Mouse (Mus musculus) small intestine, adult 2 months (tissue): Measurements from ENCODE around the gene Tjp1. TPM values are rescaled to one million over a fixed set of nuclear protein-coding genes. Genes with fewer than 3 reads are reported as not detected.
A peak's percentile ranks its signal among the peaks of the same experiment; 100 is the strongest.

Experiments used
- H3K27ac ChIP-seq: fragments of 200-500 bp; 2 replicates; pipeline ENCODE4 v1.5.1; 2012; ENCODE audit warnings: low read depth, low read length, control low read depth, inconsistent platforms; ENCODE audit not compliant: insufficient read depth
- H3K27me3 ChIP-seq: fragments of 200-500 bp; 2 replicates; pipeline ENCODE4 v1.6.1; 2012; ENCODE audit warnings: mild to moderate bottlenecking, moderate library complexity, low read length, inconsistent platforms; ENCODE audit not compliant: control insufficient read depth, insufficient read depth
- H3K36me3 ChIP-seq: fragments of 200-500 bp; 2 replicates; pipeline ENCODE4 v1.6.1; 2012; ENCODE audit warnings: mild to moderate bottlenecking, low read length, control low read depth, inconsistent platforms; ENCODE audit not compliant: control insufficient read depth, insufficient read depth
- H3K4me1 ChIP-seq: fragments of 200-500 bp; 2 replicates; pipeline ENCODE4 v1.6.1; 2012; ENCODE audit warnings: low read length, inconsistent platforms, mixed read lengths; ENCODE audit not compliant: control insufficient read depth, insufficient read depth, insufficient read length
- H3K4me3 ChIP-seq: fragments of 200-500 bp; 2 replicates; pipeline ENCODE4 v1.5.1; 2012; ENCODE audit warnings: low read depth, mild to moderate bottlenecking, control low read depth, inconsistent platforms, low read length, moderate library complexity
- CTCF ChIP-seq: fragments of 200-500 bp; IDR thresholded peaks from 2 replicates; pipeline ENCODE4 v1.5.1; 2012; ENCODE audit warnings: low read depth, mild to moderate bottlenecking, control low read depth, inconsistent platforms, low read length, moderate library complexity, mixed read lengths; ENCODE audit not compliant: insufficient replicate concordance, insufficient read length; ENCODE audit errors: extremely low read depth
- POLR2A ChIP-seq: fragments of 200-500 bp; IDR thresholded peaks from 2 replicates; pipeline ENCODE4 v1.6.1; 2012; ENCODE audit warnings: low read depth, mild to moderate bottlenecking, control low read depth, inconsistent platforms, low read length, moderate library complexity
- WGBS: fragments of 180-500 bp; shearing (Covaris S2); methylation state at CpG from one replicate; pipeline ENCODE4 v1.1.7; 2018; 5-methylcytosine and 5-hydroxymethylcytosine counted together
- polyA plus RNA-seq: library from polyadenylated mRNA; depleted of rRNA; stranded (reverse); fragments of >200 nt; gene quantifications from 2 replicates; pipeline ENCODE4 v1.2.3, GENCODE M21; 2012; rRNA removed

Tjp1 gene
- 4.6 and 13.2 TPM in 2 replicates for polyA plus RNA-seq

DNA sequence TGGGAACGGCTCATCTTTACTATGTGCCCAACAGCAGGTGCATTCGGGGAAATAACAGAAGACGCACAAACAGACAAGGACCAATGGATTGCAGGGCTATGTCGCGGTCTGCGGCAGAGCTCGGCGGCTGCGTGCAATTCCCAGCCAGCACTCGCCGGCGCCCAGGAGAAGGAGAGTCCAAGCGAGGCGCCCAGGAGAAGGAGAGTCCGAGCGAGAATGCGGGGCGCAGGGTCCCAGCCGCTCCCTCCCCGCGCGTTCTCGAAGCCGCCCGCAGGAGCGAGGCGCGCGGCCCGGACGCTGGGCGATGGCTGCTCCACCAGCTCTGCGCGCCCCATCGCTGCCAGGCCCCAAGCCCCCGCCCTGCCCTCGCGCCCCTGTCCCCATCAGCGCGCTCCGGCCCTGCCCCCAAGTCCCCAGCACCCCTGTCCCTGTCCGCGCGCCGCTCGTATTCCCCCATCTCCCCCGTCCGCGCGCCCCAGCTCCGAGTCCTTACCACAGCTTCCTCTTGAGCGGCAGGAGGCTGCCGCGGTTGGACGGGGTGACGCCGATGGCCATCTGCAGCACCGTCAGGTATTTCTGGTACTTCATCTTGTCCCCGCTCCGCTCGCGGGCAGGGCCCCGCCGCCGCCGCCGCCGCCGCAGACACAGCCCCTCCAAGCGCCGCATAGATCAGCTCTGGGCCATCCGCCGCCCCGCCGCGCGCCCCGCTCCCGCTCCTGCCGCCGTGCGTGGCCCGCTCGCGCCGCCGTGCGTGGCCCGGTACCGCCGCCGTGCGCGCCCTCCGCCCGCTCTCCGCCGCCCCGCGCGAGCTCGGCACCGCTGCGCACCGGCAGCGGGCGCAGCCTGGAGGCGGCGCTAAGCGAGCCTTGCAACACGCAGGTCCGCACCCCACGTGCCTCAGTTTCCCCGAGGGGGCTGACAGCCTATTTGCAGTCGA, at the start of gene Tjp1:
Gene Tjp1, minus strand, starts transcription at position 711 of the 937 bp plus-strand sequence.
- 3% methylated on average over 111 of the region's 115 CpGs for WGBS
- peak within 1 kb of the TSS; percentile 49 for H3K4me3 ChIP-seq
- peaks cover 2% of the 10 kb centered on the region; the same call in 1 of the 2 replicates for H3K4me1 ChIP-seq
- H3K36me3 ChIP-seq, result no peaks in the 10 kb centered on the region
- H3K27ac ChIP-seq, result no peak within 1 kb of the TSS
- TF ChIP-seq CTCF (no peak), POLR2A (no peak)
- H3K27me3 ChIP-seq, result peaks cover 16% of the 10 kb centered on the region

DNA sequence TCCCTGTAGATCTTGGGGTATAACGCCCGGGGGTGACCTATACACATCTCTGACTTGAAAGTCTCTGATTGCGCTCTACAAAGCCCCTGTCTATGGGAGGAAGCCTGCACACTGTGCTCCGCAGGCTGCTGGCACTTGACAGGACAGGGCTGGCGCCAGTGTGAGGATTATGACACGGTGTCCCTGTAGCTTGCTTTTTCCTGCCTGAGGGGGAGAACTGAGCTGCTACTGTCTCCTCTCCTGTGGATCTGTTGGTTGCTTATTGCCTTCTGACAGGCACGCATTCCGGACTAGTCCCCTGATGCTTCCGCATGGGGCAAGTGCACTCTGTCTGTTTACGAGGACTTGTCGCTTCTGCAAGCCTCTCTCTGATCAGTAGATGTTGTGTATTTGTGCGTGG, 49.5 kb upstream of the Tjp1 start:
- 66% methylated on average over 12 of the region's 12 CpGs for WGBS
- H3K27me3 ChIP-seq, result no peaks in the 10 kb centered on the region; the same call in 1 of the 2 replicates
- no peak overlapping the region for H3K27ac ChIP-seq
- no peaks in the 10 kb centered on the region for H3K36me3 ChIP-seq
- H3K4me1 ChIP-seq, result no peaks in the 10 kb centered on the region
- TF ChIP-seq POLR2A, result no peak
- H3K4me3 ChIP-seq, result no peak overlapping the region

DNA sequence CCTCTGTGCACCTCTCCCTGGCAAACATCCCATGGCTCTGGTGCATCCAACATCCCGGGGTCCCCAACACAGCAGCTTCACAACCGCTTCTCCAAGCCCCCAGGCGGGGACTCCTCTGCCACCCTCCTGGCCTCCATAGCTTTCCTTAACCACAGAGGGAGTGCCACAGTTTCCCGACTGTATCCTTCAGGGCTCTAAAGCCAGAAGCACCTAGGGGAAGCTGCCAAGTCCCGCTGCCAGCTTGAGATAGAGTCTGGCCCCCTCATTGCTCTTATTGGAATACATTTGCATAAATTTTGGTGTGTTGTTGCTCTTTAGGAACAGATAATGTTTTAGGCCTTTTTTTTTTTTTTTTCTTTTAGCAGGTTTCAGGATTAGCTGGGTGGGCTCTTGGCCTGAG, 45.1 kb upstream of the Tjp1 start:
- TF ChIP-seq CTCF (no peak), POLR2A (no peak)
- no peaks in the 10 kb centered on the region for H3K27me3 ChIP-seq
- H3K4me3 ChIP-seq, result no peak overlapping the region
- H3K27ac ChIP-seq, result no peak overlapping the region
- no peaks in the 10 kb centered on the region for H3K4me1 ChIP-seq
- H3K36me3 ChIP-seq, result no peaks in the 10 kb centered on the region
- WGBS, result 68% methylated on average over 5 of the region's 5 CpGs

DNA sequence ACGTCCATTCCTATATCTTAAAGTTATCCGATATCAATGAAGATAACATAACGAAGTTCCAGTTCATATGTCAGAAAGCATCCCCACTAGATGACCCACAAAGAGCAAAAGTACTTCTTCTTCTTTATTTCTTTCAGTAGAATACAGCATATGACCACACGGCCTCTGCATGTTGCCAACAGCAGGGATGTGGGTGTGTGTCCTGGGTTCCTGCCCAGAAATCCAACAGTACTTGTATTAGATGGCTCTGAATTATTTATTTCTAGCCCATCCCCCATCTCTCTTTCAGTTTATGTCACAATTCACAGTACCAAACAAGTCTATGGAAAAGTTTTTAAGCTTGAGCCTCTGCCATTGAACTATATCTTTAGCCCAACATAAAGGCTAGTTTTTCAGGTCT, 43.1 kb upstream of the Tjp1 start:
- WGBS, result 66% methylated on average over 4 of the region's 4 CpGs
- Histone ChIP-seq H3K36me3 (no peaks in the 10 kb centered on the region), H3K4me1 (no peaks in the 10 kb centered on the region), H3K4me3 (no peak overlapping the region), H3K27me3 (no peaks in the 10 kb centered on the region), H3K27ac (no peak overlapping the region)
- no peak for TF ChIP-seq CTCF

DNA sequence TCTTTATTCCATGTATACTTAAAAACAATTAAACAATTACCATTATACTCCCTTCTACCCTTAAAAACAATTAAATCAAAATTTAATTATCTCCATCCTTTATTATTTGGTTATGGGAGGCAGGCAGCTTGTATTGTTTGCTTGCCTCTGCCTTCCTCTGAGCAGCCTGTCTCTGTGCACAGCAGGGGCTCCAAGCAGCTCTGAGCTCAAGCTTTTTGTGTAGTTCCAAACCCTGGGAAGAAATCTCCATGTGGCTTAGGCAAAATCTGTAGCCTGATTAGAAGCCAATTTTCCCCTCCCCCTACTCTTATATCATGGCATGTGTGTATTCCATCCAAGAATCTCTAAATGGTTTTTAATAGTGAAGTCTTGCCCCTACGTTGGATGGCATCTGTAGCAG, 28.4 kb upstream of the Tjp1 start:
- WGBS, result 44% methylated on average over 1 of the region's 1 CpGs
- H3K36me3 ChIP-seq, result no peaks in the 10 kb centered on the region
- H3K4me1 ChIP-seq, result no peaks in the 10 kb centered on the region
- TF ChIP-seq POLR2A, result no peak
- TF ChIP-seq CTCF, result no peak
- no peak overlapping the region for H3K27ac ChIP-seq
- no peaks in the 10 kb centered on the region for H3K27me3 ChIP-seq
- H3K4me3 ChIP-seq, result no peak overlapping the region

DNA sequence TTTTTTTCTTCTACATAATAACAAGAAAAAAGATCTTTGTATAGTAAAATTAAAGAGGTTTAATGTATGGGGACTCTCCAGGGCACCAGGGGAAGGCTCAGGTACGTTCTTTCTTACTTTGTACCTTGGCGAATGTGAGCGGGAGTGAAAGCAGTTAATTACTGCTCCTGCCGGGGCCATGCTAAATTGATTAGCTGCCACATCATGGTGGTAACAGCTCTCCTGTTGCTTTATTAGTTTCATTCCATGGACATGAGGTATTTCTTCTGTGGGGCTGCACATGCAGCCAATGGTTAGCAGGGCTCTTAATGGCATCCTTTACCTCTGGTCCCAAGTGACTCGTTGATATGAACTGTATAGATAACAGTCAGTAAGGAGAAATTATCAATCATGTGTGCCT, 18.2 kb upstream of the Tjp1 start:
- WGBS, result 28% methylated on average over 5 of the region's 5 CpGs
- H3K4me1 ChIP-seq, result no peaks in the 10 kb centered on the region
- no peaks in the 10 kb centered on the region for H3K27me3 ChIP-seq
- no peak overlapping the region for H3K4me3 ChIP-seq
- H3K36me3 ChIP-seq, result no peaks in the 10 kb centered on the region
- no peak for TF ChIP-seq CTCF
- no peak for TF ChIP-seq POLR2A
- H3K27ac ChIP-seq, result no peak overlapping the region

DNA sequence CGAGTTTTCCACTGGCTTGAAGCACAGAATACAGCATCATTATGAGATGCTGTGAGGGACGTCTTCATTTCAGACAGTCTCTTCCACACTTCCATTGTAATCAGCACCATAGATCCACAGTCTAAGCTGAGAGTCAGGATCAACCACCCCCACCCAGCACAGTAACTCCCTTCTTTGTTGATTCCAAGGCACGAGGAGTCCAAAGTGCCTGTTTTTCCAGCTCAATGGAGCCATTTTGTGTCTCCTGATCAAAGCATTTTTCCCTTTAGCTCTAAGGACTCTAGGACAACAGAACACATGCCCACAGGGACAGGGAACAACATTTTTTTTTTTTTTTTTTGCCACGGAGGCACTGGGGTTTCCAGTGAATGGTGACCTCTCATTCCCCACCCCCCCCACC, 5.1 kb upstream of the Tjp1 start:
- H3K27me3 ChIP-seq, result peaks cover 4% of the 10 kb centered on the region
- WGBS, result 48% methylated on average over 4 of the region's 4 CpGs
- H3K27ac ChIP-seq, result no peak overlapping the region
- TF ChIP-seq CTCF, result no peak
- TF ChIP-seq POLR2A, result no peak
- no peaks in the 10 kb centered on the region for H3K36me3 ChIP-seq
- H3K4me1 ChIP-seq, result no peaks in the 10 kb centered on the region
- no peak overlapping the region for H3K4me3 ChIP-seq
